Mouse (Mus musculus) right cerebral cortex, postnatal 4 days (tissue): ENCODE measurements around the gene Edem1.

ENCODE experiments used
- DNase-seq: peaks from one replicate; pipeline ENCODE4 v3.0.0-alpha.2; 2022

The Edem1 gene

DNA sequence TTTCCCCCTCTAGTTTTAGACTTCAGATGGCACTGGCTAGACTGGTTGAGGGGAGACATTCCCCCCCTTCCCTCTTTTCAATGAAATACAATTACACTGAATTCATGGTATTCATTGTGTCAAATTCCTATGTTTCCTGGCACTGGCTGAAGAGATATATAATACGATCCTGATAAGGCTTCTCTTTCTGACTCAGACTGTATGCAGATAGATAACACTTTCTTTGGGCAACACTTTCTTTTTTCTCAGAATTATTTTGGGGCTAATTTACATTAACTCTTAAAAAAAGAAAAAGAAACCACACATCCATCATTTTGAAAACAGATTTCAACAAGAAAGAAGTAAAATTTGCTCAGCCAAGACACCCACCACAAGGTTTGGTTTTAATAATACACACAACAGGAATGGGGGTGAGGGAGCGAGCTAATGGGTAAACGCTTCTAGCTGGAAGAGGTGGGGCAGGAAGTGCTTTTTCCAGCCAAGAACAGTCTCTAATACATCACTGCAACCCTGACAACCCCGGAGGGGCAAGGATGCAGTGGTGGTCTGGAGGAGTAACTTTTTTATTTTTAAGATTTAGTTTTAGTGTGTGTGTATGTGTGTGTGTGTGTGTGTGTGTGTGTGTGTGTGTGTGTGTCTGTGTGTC, 52.0 kb downstream of the Edem1 start:
- DNase-seq = no peak

GRCm38 (mm10) chr6:108881074-108881473, 52.6 kb downstream of the Edem1 start:
- DNase-seq = no peak

GRCm38 (mm10) chr6:108883826-108884225, 55.4 kb downstream of the Edem1 start:
- DNase-seq = no peak

DNA sequence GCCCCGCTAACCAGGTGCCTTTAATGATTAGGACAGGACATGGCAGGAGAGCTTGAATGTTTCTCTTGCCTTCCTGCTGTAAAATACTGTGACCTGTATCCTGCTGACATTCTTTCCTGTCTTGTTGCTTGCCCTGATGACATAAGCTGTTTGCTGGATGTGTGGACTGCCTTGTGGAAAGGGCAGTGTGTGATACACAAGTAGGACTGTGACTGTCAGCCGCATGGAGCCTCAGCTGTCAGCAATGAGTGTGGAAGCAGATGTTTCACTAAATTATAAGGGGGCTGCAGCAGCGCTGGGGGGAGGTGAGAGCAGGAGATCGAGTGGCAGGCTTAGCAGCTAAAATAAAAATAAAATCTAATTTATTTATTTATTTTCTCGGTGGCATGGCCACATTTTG, 56.2 kb downstream of the Edem1 start:
- no peak for DNase-seq

- DNase-seq = no peak
Observed at GRCm38 (mm10) chr6:108886346-108886745, 57.9 kb downstream of the Edem1 start.

DNA sequence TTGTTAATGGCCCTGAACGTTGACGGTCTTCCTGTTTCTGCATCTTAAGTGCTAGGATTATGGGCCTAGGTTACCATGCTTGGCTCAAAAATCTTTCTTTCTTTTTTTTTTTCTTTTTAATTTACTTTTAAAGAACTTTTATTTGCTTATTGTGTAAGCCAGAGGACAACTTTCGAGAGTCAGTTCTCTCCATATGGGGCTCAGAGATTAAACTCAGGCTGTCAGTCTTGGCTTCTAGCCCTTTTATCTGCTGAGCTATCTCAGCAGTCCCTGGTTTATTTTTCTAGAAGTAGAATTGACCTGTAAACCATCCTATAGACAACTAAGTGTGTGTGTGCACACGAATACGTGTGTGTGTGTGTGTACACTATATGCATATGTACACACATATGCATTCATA, 64.1 kb downstream of the Edem1 start:
- no peak for DNase-seq

DNA sequence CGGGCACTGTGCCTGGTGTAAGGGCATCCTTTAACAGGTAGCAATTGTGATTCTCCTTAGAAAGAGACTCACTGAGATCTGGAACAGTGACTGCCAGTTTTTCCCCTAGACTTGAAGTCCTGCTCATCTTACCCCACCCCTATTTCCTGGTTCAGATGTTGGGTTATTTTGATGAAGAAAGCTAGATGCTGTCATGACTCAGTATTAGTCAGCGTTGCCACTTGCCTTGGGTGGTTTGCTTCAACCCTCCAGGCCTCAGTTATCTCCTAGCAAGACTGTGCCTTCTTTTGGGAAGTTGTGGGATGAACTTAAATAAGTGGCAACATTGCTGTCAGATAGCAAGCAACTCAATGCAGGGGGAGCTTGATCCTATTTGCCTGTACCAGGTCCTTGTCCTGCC, 66.7 kb downstream of the Edem1 start:
- DNase-seq = no peak

GRCm38 (mm10) chr6:108895976-108896375, 67.5 kb downstream of the Edem1 start:
- DNase-seq = no peak

DNA sequence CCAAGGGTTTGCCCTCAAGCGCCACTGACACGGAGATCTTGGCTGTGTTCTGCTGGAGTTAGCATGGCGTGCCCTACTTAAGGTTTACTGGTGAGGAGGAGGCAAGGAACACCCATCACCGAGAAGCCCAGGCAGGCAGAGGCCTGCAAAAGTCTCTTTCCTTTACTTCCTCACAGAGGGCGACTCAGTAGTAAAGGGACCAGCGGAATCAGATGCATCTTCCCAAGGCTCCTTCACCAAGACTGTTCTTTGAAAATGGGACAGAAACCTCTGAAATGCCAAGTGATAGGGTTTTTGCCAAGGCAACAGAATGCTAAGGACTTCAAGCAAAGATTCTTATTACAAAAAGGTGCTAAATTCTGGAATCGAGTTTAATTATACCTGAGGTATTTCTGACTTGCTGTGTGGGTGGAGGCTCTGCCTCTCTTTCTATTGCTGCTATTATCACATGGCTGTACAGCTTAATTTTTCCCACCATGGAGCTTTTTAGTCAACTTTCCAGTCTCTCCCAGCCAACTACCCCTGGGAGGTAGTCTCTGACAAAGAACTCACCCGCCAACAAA, 68.2 kb downstream of the Edem1 start:
- no peak for DNase-seq

GRCm38 (mm10) chr6:108899231-108899630, 70.8 kb downstream of the Edem1 start:
- no peak for DNase-seq

DNA sequence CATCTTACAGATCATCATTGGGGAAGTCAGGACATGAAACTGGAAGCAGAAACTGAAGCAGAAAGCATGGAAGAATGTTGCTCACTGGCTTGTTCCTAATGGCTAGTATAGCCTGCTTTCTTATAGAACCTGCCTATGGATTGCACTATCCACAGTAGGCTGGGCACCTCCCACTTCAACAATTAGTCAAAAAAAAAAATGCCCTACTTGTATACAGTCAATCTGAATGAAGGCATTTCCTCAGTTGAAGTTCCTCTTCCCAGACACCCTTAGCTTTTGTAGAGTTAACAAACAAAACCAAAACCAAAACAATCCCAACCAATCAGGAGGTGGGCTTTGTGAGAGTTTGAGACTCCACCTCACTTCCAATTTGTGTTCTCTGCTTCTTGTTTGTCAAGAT, 73.7 kb downstream of the Edem1 start:
- DNase-seq = no peak

DNA sequence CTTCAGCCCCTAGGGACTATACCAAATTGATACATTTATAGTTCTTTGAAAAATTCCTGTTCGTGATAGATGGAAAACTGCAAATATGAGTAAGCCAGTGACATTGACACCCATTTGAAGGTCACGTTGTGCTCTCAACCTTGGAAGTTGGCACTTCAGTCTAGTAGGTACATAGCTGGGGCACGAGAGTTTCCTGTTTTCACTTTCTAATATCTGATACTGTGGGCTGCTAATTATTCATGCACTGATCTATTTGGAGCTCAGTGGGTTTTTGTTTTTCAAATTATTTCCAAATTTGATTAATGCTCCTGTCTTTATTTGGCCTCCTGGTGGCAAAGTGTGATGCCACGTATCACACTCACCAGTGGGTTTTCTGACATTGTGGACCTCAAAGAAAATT, 74.8 kb downstream of the Edem1 start:
- no peak for DNase-seq

DNA sequence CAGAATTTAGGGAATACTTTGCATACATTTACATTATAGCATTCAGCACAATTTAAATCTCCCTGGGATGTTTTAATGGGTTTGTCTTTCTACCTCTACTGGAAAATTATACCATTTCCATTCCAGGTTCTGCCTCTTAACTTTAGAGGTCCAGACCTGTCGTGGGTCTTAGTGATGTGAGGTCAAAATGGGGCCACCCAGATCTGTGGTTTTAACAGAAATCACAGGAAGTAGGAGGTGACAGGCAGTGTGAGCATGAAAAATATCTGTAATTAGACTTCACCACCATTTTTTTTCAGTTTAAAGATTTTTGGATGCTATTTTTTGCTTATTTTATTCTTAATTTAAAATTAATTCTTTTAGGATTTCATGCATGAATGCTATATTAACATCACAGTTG, 78.1 kb downstream of the Edem1 start:
- no peak for DNase-seq
